Mouse (Mus musculus): ENCODE measurements around the gene Wipi1. TPM values are rescaled to one million over a fixed set of nuclear protein-coding genes. Genes with fewer than 3 reads are reported as not detected.
A peak's percentile ranks its signal among the peaks of the same experiment; 100 is the strongest.

The Wipi1 gene
- polyA plus RNA-seq, 1 experiment from 2014 or later = 15.6 TPM

DNA sequence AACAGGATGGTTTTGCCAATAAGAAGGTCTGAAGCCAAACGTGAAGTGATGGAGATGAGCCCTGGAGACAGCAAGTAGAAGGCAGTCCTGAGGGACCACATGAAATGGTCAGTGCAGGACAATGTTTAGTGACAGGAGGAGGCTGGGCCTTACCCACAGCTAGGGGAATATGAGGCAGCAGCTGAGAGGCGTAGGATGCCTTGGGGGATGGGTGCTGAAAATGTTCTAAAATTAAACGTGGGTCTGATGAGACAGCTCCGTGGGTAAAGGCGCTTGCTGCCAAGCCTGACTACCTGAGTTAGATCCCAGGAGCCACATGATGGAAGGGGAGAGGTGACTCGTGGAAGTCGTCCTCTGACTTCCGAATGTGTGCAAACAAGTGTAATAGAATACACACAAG, 21.8 kb downstream of the Wipi1 start:
- Histone ChIP-seq H3K9ac (ENCODE audit: low read depth, low read length) (no peak overlapping the region), H3K4me2 (ENCODE audit: low read length) (no peak overlapping the region), H3K27ac (ENCODE audit: low read length) (no peak overlapping the region), H3K27me3 (ENCODE audit: control insufficient read depth, insufficient read depth, low read depth, low read length) (no peaks in the 10 kb centered on the region), H3K4me3 (ENCODE audit: low read depth, low read length) (no peak overlapping the region), H3K4me1 (ENCODE audit: control insufficient read depth, insufficient read depth, low read length) (no peaks in the 10 kb centered on the region), H3K9me3 (replicated peaks; ENCODE audit: control insufficient read depth, low read length, poor library complexity, severe bottlenecking) (no peaks in the 10 kb centered on the region), H3K36me3 (ENCODE audit: control insufficient read depth, insufficient read depth, low read length) (no peaks in the 10 kb centered on the region)
- no peak for ATAC-seq
- WGBS = 87% methylated on average over 8 of the region's 8 CpGs

DNA sequence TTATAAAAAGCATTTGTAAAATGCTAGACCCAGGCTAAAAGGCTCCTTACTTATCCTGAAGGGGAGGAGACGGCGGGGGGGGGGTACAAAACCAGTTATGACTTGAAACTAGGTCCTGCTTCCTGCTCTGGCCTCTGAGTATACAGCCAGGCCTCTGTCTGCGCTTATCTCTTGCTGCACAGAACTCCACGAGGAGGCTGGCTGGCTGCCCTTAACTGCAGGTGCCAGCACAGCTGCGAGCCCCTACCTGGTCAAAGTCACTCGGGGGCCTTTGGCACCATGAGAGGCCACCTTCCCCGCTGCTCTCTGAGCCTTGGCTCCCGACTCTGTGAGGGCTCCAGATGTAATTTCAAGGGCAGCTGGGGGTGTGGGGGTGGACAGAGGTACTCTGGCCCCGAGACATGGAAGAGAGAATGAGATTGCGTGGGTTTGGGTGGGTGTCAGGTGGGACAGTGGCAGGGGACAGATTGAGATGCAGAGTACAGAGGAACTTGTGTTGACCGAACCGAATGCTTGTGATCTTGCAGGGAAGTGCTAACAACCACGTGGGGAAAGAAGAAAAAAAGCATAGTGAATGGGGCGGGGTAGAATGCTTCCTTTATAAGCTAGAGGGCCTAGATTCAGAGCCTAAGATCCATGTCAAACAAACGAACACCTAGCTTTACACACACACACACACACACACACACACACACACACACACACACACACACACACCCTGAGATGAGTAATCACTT, 24.0 kb downstream of the Wipi1 start:
- 73% methylated on average over 15 of the region's 15 CpGs for WGBS
- Histone ChIP-seq H3K4me2 (ENCODE audit: low read length) (no peak overlapping the region), H3K36me3 (ENCODE audit: control insufficient read depth, insufficient read depth, low read length) (no peaks in the 10 kb centered on the region), H3K4me1 (ENCODE audit: control insufficient read depth, insufficient read depth, low read length) (no peaks in the 10 kb centered on the region), H3K27ac (ENCODE audit: low read length) (no peak overlapping the region), H3K9ac (ENCODE audit: low read depth, low read length) (no peak overlapping the region), H3K9me3 (replicated peaks; ENCODE audit: control insufficient read depth, low read length, poor library complexity, severe bottlenecking) (no peaks in the 10 kb centered on the region), H3K4me3 (ENCODE audit: low read depth, low read length) (no peak overlapping the region), H3K27me3 (ENCODE audit: control insufficient read depth, insufficient read depth, low read depth, low read length) (no peaks in the 10 kb centered on the region)
- no peak for ATAC-seq

DNA sequence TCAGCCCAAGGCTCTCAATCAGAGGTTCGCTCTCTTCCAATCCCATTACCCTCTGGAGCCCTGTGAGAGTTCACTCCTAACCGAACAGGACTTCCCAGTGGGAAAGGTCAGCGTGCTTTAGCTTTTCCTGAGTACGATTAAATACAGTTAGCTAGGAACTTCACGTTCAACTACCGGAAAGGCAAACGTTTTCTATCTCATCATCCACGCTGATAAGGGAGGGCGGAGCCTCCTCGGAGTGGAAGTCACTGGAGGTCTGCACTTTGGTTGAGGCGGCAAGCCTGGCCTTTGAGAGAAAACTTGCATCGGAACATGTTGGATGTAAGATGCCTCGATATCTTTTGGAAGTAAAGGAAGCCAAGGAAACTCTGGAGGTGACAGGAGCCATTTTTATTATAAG, 24.7 kb downstream of the Wipi1 start:
- Histone ChIP-seq H3K9me3 (replicated peaks; ENCODE audit: control insufficient read depth, low read length, poor library complexity, severe bottlenecking) (no peaks in the 10 kb centered on the region), H3K27ac (ENCODE audit: low read length) (no peak overlapping the region), H3K27me3 (ENCODE audit: control insufficient read depth, insufficient read depth, low read depth, low read length) (no peaks in the 10 kb centered on the region), H3K4me1 (ENCODE audit: control insufficient read depth, insufficient read depth, low read length) (no peaks in the 10 kb centered on the region), H3K4me2 (ENCODE audit: low read length) (no peak overlapping the region), H3K4me3 (ENCODE audit: low read depth, low read length) (no peak overlapping the region), H3K9ac (ENCODE audit: low read depth, low read length) (no peak overlapping the region), H3K36me3 (ENCODE audit: control insufficient read depth, insufficient read depth, low read length) (no peaks in the 10 kb centered on the region)
- 55% methylated on average over 13 of the region's 13 CpGs for WGBS
- no peak for ATAC-seq

DNA sequence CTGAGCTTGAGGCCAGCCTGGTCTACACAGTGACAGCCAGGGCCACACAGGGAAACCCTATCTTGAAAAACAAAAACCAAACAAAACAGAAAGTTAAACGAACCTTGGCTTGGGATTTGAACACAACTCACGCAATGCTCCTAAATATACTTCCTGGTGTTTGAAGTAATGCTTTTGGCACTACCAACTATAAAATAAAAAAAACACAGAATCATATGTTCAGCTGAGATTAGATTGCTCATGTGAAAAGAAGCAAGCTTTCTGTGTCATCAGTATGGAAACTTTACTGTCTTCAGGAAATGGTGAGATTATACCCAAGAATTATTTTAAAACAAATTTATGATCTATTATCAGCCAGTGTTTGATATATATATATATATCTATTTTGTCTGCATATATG, 25.3 kb downstream of the Wipi1 start:
- WGBS = 88% methylated on average over 2 of the region's 2 CpGs
- Histone ChIP-seq H3K4me3 (ENCODE audit: low read depth, low read length) (no peak overlapping the region), H3K4me2 (ENCODE audit: low read length) (no peak overlapping the region), H3K9me3 (replicated peaks; ENCODE audit: control insufficient read depth, low read length, poor library complexity, severe bottlenecking) (no peaks in the 10 kb centered on the region), H3K27ac (ENCODE audit: low read length) (no peak overlapping the region), H3K36me3 (ENCODE audit: control insufficient read depth, insufficient read depth, low read length) (no peaks in the 10 kb centered on the region), H3K9ac (ENCODE audit: low read depth, low read length) (no peak overlapping the region), H3K27me3 (ENCODE audit: control insufficient read depth, insufficient read depth, low read depth, low read length) (no peaks in the 10 kb centered on the region), H3K4me1 (ENCODE audit: control insufficient read depth, insufficient read depth, low read length) (no peaks in the 10 kb centered on the region)
- no peak for ATAC-seq

DNA sequence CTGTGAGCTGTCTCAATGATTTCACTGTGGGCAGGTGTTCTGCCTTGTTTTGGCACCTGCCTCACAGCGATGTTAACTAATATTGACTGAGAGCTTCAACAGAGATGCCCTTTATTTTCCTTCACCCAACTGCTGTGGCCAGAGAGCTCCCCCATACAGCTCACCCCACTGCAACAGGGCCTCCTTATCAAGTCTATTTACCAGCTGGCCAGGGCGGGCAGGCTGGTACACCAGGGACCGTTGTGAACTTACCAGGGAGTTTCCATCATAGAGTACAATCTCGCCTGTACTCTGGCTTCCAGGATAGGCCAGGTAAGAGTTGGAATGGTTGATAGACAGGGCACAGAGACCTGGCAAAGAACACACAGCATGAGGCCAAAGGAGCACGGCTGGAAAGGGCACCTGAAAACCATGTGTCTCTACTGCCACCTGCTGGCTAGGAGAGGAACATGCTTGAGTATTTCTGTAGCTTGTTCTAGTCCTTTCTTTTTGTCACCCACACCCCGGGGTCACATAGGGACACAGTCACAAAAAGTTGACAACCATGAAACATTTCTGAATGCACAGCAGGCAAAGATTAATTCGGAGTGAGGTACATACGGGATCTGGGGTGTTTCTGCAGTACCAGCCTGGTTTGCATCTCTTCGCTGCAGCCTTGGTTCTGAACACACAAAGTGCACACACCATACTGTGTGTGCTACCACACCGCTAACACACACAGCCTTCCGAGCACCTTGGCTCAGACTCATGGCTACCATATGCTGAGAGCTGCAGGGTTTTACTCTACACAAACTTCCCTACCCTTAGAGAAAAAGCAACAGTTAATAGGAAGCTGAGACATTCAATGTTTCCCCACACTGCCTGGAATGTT, 26.7 kb downstream of the Wipi1 start:
- H3K27me3 ChIP-seq (ENCODE audit: control insufficient read depth, insufficient read depth, low read depth, low read length) = no peaks in the 10 kb centered on the region
- no peak overlapping the region for H3K4me3 ChIP-seq (ENCODE audit: low read depth, low read length)
- H3K36me3 ChIP-seq (ENCODE audit: control insufficient read depth, insufficient read depth, low read length) = no peaks in the 10 kb centered on the region
- H3K9me3 ChIP-seq (replicated peaks; ENCODE audit: control insufficient read depth, low read length, poor library complexity, severe bottlenecking) = no peaks in the 10 kb centered on the region
- H3K9ac ChIP-seq (ENCODE audit: low read depth, low read length) = no peak overlapping the region
- no peaks in the 10 kb centered on the region for H3K4me1 ChIP-seq (ENCODE audit: control insufficient read depth, insufficient read depth, low read length)
- no peak overlapping the region for H3K27ac ChIP-seq (ENCODE audit: low read length)
- no peak overlapping the region for H3K4me2 ChIP-seq (ENCODE audit: low read length)
- peak; percentile 64; the same call in 1 of the 2 replicates for ATAC-seq
- WGBS = 50% methylated on average over 11 of the region's 11 CpGs

DNA sequence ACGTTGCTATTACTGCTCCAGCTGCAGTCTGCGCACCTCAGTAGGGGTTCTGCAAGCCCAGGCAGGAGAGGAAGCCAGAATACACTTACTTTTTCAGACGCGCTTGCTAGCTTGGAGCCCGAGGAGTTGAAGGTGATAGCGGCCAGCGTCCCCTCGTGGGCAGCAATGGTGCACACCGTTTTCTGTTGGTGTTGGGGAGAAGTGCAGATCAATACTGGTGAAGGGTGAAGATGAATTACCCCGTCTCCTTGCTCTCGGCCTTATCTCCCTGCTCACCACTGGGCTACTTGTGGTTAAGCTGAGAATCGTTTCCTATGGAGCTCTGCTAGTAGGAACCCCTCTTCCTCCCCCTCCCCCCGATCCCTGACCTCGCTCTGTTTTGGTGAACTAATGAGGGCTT, 27.8 kb downstream of the Wipi1 start:
- ATAC-seq = no peak

DNA sequence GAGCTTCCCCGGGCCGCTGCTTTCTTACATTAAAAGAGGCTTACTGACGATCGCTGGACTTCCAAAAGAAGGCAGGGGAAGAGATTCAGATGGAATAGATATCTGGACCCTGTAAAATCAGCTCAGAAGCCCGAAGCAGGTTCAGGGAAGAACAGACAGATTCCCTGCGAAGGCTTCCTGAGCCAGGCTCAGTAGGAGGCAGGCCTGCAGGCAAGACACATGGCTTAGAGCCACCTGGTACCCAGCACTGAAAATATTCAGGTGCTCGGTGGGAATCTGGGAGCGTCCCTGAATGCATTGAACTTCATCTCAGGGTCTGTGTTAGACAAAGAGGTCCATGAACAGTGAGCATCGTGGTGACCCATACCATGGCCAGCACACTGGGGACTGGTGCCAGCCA, 31.8 kb downstream of the Wipi1 start:
- 76% methylated on average over 9 of the region's 9 CpGs for WGBS
- H3K27ac ChIP-seq (ENCODE audit: low read length) = no peak overlapping the region
- no peaks in the 10 kb centered on the region for H3K4me1 ChIP-seq (ENCODE audit: control insufficient read depth, insufficient read depth, low read length)
- H3K36me3 ChIP-seq (ENCODE audit: control insufficient read depth, insufficient read depth, low read length) = no peaks in the 10 kb centered on the region
- no peaks in the 10 kb centered on the region for H3K27me3 ChIP-seq (ENCODE audit: control insufficient read depth, insufficient read depth, low read depth, low read length)
- no peak overlapping the region for H3K9ac ChIP-seq (ENCODE audit: low read depth, low read length)
- no peak overlapping the region for H3K4me3 ChIP-seq (ENCODE audit: low read depth, low read length)
- no peak for ATAC-seq
- no peak overlapping the region for H3K4me2 ChIP-seq (ENCODE audit: low read length)
- H3K9me3 ChIP-seq (replicated peaks; ENCODE audit: control insufficient read depth, low read length, poor library complexity, severe bottlenecking) = no peaks in the 10 kb centered on the region

More for the DNA sequence above, 27.8 kb downstream of the Wipi1 start:
- H3K4me1 ChIP-seq (ENCODE audit: control insufficient read depth, insufficient read depth, low read length) = no peaks in the 10 kb centered on the region
- H3K27ac ChIP-seq (ENCODE audit: low read length) = no peak overlapping the region
- H3K4me3 ChIP-seq (ENCODE audit: low read depth, low read length) = no peak overlapping the region
- WGBS = 81% methylated on average over 14 of the region's 14 CpGs
- no peaks in the 10 kb centered on the region for H3K9me3 ChIP-seq (replicated peaks; ENCODE audit: control insufficient read depth, low read length, poor library complexity, severe bottlenecking)
- no peaks in the 10 kb centered on the region for H3K36me3 ChIP-seq (ENCODE audit: control insufficient read depth, insufficient read depth, low read length)
- no peak overlapping the region for H3K9ac ChIP-seq (ENCODE audit: low read depth, low read length)
- no peak overlapping the region for H3K4me2 ChIP-seq (ENCODE audit: low read length)
- no peaks in the 10 kb centered on the region for H3K27me3 ChIP-seq (ENCODE audit: control insufficient read depth, insufficient read depth, low read depth, low read length)

DNA sequence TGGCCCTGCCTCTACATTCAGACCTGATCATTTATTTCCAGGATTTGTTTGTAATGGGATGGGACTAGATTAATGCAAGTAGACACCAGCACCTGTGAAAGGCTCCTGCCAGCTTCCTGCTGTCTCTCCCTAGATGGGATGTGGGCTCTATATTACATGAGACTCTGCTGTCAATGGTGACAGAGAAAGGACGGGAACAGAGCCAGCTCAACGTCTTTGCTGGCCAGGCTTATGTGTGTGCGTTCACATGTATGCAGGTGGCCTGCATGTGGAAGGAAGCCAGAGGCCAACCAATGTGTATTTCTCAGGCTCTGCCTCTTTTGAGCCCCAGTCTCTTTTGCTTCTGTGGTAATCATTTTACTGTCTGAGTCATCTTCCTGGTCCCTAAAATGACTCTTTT, 33.2 kb downstream of the Wipi1 start:
- Histone ChIP-seq H3K27ac (ENCODE audit: low read length) (no peak overlapping the region), H3K9me3 (replicated peaks; ENCODE audit: control insufficient read depth, low read length, poor library complexity, severe bottlenecking) (no peaks in the 10 kb centered on the region), H3K4me2 (ENCODE audit: low read length) (no peak overlapping the region), H3K36me3 (ENCODE audit: control insufficient read depth, insufficient read depth, low read length) (no peaks in the 10 kb centered on the region), H3K27me3 (ENCODE audit: control insufficient read depth, insufficient read depth, low read depth, low read length) (no peaks in the 10 kb centered on the region), H3K4me3 (ENCODE audit: low read depth, low read length) (no peak overlapping the region), H3K4me1 (ENCODE audit: control insufficient read depth, insufficient read depth, low read length) (no peaks in the 10 kb centered on the region), H3K9ac (ENCODE audit: low read depth, low read length) (no peak overlapping the region)
- WGBS = 84% methylated on average over 3 of the region's 3 CpGs
- ATAC-seq = no peak

DNA sequence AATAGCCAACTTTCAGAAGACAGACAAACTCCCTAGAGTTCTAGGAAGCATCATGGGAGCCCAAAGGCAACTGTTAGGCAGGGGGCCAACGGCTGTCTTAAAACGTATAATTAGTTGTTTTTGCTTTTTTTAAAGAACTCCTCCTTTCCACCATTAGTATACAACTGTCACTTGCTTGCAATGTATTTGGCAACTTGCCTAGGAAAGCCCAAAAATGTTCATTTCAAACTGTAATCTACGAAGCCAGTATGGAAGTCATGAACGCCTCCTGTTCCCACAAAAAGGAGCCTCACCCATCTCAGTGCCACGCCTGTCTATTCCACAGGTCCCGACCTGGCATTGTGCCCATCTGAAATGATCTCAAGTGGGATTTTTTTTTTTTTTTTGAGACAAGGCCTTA, 35.9 kb downstream of the Wipi1 start:
- ATAC-seq = no peak
- no peak overlapping the region for H3K9ac ChIP-seq (ENCODE audit: low read depth, low read length)
- H3K27me3 ChIP-seq (ENCODE audit: control insufficient read depth, insufficient read depth, low read depth, low read length) = no peaks in the 10 kb centered on the region
- H3K9me3 ChIP-seq (replicated peaks; ENCODE audit: control insufficient read depth, low read length, poor library complexity, severe bottlenecking) = no peaks in the 10 kb centered on the region
- H3K27ac ChIP-seq (ENCODE audit: low read length) = no peak overlapping the region
- H3K4me1 ChIP-seq (ENCODE audit: control insufficient read depth, insufficient read depth, low read length) = no peaks in the 10 kb centered on the region
- 87% methylated on average over 6 of the region's 6 CpGs for WGBS
- no peak overlapping the region for H3K4me3 ChIP-seq (ENCODE audit: low read depth, low read length)
- H3K36me3 ChIP-seq (ENCODE audit: control insufficient read depth, insufficient read depth, low read length) = no peaks in the 10 kb centered on the region
- H3K4me2 ChIP-seq (ENCODE audit: low read length) = no peak overlapping the region

Measured in midbrain, embryonic 16.5 days (tissue).